Comparison of ENCODE assay signal across 1 mouse cellular context in the genomic region with DNA sequence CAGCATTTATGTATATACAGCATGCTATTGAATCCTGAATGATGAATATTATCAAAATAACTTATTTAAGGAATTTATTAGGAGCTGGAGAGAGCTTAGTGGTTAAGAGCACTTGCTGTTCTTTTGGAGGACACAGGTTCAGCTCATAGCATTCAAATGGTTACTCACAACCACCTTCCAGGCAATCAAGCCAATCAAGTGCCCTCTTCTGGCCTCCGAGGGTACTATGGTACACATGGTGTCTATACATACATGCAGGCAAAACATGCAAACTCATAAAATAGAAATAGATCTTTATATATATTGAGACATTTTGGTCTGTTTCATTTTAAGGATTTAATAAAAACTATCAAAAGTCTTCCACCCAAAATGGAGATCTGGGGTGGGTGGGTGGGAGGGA.
TF ChIP-seq lines count a peak whose summit lies in the region.

No protein-coding gene starts in this region.

TF ChIP-seq in CH12.LX, 34 proteins besides CTCF, POLR2A, EP300 and RAD21:
- TF ChIP-seq UBTF (IDR thresholded peaks at IDR 0.05; ENCODE audit: low read depth, low read length) (no peak), JUN (IDR thresholded peaks at IDR 0.05; ENCODE audit: insufficient read depth, low read depth, low read length) (no peak), ZKSCAN1 (IDR thresholded peaks at IDR 0.05; ENCODE audit: borderline replicate concordance, low read depth, low read length) (no peak), TCF12 (IDR thresholded peaks at IDR 0.05; ENCODE audit: low read depth, low read length) (no peak), USF1 (IDR thresholded peaks at IDR 0.05; ENCODE audit: low read depth, low read length) (no peak), SMC3 (IDR thresholded peaks at IDR 0.05; ENCODE audit: low read depth, low read length) (peak; percentile 23; the same call in 1 of the 2 replicates), ETS1 (conservative IDR thresholded peaks at IDR 0.05; ENCODE audit: low read depth, low read length) (no peak), JUND (conservative IDR thresholded peaks at IDR 0.05; ENCODE audit: low read depth, low read length) (no peak)
TF ChIP-seq in CH12.LX: peak in this region for 1.
